ENCODE assay signal across 18 mouse cellular contexts in the genomic region with DNA sequence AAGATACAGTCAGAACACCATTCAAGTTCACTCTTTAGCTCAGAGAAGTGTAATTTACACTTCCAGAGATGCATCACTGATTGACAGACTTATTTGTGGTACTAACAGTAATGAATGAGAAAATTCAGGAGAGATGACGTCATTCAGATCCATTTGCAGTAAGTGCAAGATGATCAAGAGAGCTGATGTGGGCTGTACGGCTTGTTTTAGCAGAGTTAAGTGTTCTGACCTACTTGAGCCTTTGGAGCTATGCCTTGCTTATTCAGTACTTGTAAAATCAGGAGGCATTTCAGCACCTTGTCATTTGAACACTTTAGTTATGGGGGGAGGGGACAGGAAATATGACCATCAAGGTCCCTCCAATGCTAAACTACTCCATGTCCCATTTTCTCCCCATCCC.
"Had no signal": no experiment of that assay in that cellular context is flagged by ENCODE, and none has a peak within 500 bp of the region (broad histone marks: within the 10 kb centered on the region; RNA-seq: fewer than 3 reads in every experiment).

No protein-coding gene starts in this region.

- H3K4me3 ChIP-seq: intestine, embryonic 15.5 days; liver, embryonic 13.5 days; lung, embryonic 15.5 days; megakaryocyte, embryonic 14.5 days; midbrain, embryonic 10.5 days; midbrain, embryonic 15.5 days; neural tube, embryonic 12.5 days; neural tube, embryonic 15.5 days; stomach, embryonic 15.5 days had no signal

- ATAC-seq: intestine, embryonic 15.5 days; midbrain, embryonic 15.5 days had no signal

- H3K4me1 ChIP-seq: intestine, embryonic 15.5 days; liver, embryonic 13.5 days; lung, embryonic 15.5 days; megakaryocyte, embryonic 14.5 days; midbrain, embryonic 10.5 days; midbrain, embryonic 15.5 days; neural tube, embryonic 12.5 days; neural tube, embryonic 15.5 days; stomach, embryonic 15.5 days had no signal

- H3K4me2 ChIP-seq: intestine, embryonic 15.5 days; liver, embryonic 13.5 days; lung, embryonic 15.5 days; midbrain, embryonic 15.5 days; neural tube, embryonic 12.5 days; neural tube, embryonic 15.5 days; stomach, embryonic 15.5 days had no signal

- H3K9ac ChIP-seq: intestine, embryonic 15.5 days; liver, embryonic 13.5 days; lung, embryonic 15.5 days; midbrain, embryonic 15.5 days; neural tube, embryonic 12.5 days; neural tube, embryonic 15.5 days; stomach, embryonic 15.5 days had no signal

- H3K27ac ChIP-seq: intestine, embryonic 15.5 days; liver, embryonic 13.5 days; lung, embryonic 15.5 days; midbrain, embryonic 10.5 days; midbrain, embryonic 15.5 days; neural tube, embryonic 12.5 days; neural tube, embryonic 15.5 days; stomach, embryonic 15.5 days had no signal

- H3K36me3 ChIP-seq: intestine, embryonic 15.5 days; liver, embryonic 13.5 days; lung, embryonic 15.5 days; midbrain, embryonic 10.5 days; stomach, embryonic 15.5 days had no signal

- H3K9me3 ChIP-seq: intestine, embryonic 15.5 days; liver, embryonic 13.5 days; lung, embryonic 15.5 days; megakaryocyte, embryonic 14.5 days; midbrain, embryonic 10.5 days; midbrain, embryonic 15.5 days; neural tube, embryonic 12.5 days; neural tube, embryonic 15.5 days; stomach, embryonic 15.5 days had no signal

- DNase-seq: kidney, adult 11 months; kidney, adult 8-10 months; kidney, postnatal 14 days; kidney, postnatal 4 days; liver, embryonic 13.5 days; right cerebral cortex, adult 18-20 months; right cerebral cortex, postnatal 14 days; right cerebral cortex, postnatal 4 days; spleen, adult 18-20 months; thymus, postnatal 36 days had no signal

- H3K27me3 ChIP-seq: intestine, embryonic 15.5 days; liver, embryonic 13.5 days; lung, embryonic 15.5 days; megakaryocyte, embryonic 14.5 days; midbrain, embryonic 15.5 days; neural tube, embryonic 12.5 days; neural tube, embryonic 15.5 days; stomach, embryonic 15.5 days had no signal
